Mouse (Mus musculus) urinary bladder, postnatal 14 days (tissue): Measurements from ENCODE around the gene Ifnar1.

Experiments used
- DNase-seq: peaks from one replicate; pipeline ENCODE4 v3.0.0; 2021; ENCODE audit warnings: low spot score

The Ifnar1 gene

GRCm38 (mm10) chr16:91538513-91538912, 53.5 kb downstream of the Ifnar1 start:
- no peak for DNase-seq

GRCm38 (mm10) chr16:91541573-91542081, 56.6 kb downstream of the Ifnar1 start:
- DNase-seq = no peak

- no peak for DNase-seq
Observed at GRCm38 (mm10) chr16:91543619-91544018, 58.6 kb downstream of the Ifnar1 start.

GRCm38 (mm10) chr16:91545597-91546281, 60.7 kb downstream of the Ifnar1 start:
- no peak for DNase-seq

- DNase-seq = no peak
Observed at GRCm38 (mm10) chr16:91546391-91546835, 61.4 kb downstream of the Ifnar1 start.

- peak; percentile 70 for DNase-seq
Observed at GRCm38 (mm10) chr16:91546836-91547741, 62.1 kb downstream of the Ifnar1 start, which contains the start of gene Ifngr2. TSS of gene Ifngr2 (plus strand) at chr16:91547072.

- DNase-seq = no peak
Observed at GRCm38 (mm10) chr16:91547974-91548373, 62.9 kb downstream of the Ifnar1 start.

- DNase-seq = no peak
Observed at GRCm38 (mm10) chr16:91548586-91548985, 63.5 kb downstream of the Ifnar1 start.

GRCm38 (mm10) chr16:91548996-91549395, 64.0 kb downstream of the Ifnar1 start:
- no peak for DNase-seq

- no peak for DNase-seq
Observed at GRCm38 (mm10) chr16:91549616-91550015, 64.6 kb downstream of the Ifnar1 start.

- peak; percentile 40 for DNase-seq
Observed at GRCm38 (mm10) chr16:91551081-91551524, 66.1 kb downstream of the Ifnar1 start.

- no peak for DNase-seq
Observed at GRCm38 (mm10) chr16:91552072-91552471, 67.0 kb downstream of the Ifnar1 start.

- DNase-seq = no peak
Observed at GRCm38 (mm10) chr16:91553625-91554024, 68.6 kb downstream of the Ifnar1 start.

GRCm38 (mm10) chr16:91555017-91555605, 70.1 kb downstream of the Ifnar1 start:
- DNase-seq = no peak

GRCm38 (mm10) chr16:91556659-91557058, 71.6 kb downstream of the Ifnar1 start:
- DNase-seq = no peak
